Mouse (Mus musculus) heart, embryonic 15.5 days (tissue): ENCODE results near the gene Nuak2. TPM values are rescaled to one million over a fixed set of nuclear protein-coding genes. Genes with fewer than 3 reads are reported as not detected.

Source experiments
- ATAC-seq: fragments of 200-750 bp; cut with Nextera tagmentation; replicated peaks from 2 replicates; pipeline ENCODE4 v1.8.0; 2017; ENCODE audit warnings: low read depth, moderate TSS enrichment; ENCODE audit not compliant: insufficient number of reproducible peaks, insufficient read depth, low FRiP score
- H3K27ac ChIP-seq: fragments of 300-500 bp; sonication (generic); 2 replicates; pipeline ENCODE4 v1.5.1; 2015; ENCODE audit warnings: mild to moderate bottlenecking, inconsistent platforms
- H3K27me3 ChIP-seq: fragments of 300-500 bp; sonication (generic); 2 replicates; pipeline ENCODE4 v1.6.1; 2015; ENCODE audit warnings: inconsistent platforms
- H3K36me3 ChIP-seq: fragments of 300-500 bp; sonication (generic); 2 replicates; pipeline ENCODE4 v1.6.1; 2015; ENCODE audit warnings: mild to moderate bottlenecking, inconsistent platforms
- H3K4me1 ChIP-seq: fragments of 300-500 bp; sonication (generic); replicated peaks from 2 replicates; pipeline ENCODE4 v1.6.1; 2015; ENCODE audit warnings: inconsistent platforms
- H3K4me2 ChIP-seq: fragments of 300-500 bp; sonication (generic); 2 replicates; pipeline ENCODE4 v1.6.1; 2015; ENCODE audit warnings: inconsistent platforms, mild to moderate bottlenecking, moderate library complexity
- H3K4me3 ChIP-seq: fragments of 300-500 bp; sonication (generic); 2 replicates; pipeline ENCODE4 v1.5.1; 2015; ENCODE audit warnings: mild to moderate bottlenecking, inconsistent platforms
- H3K9ac ChIP-seq: fragments of 300-500 bp; sonication (generic); 2 replicates; pipeline ENCODE4 v1.6.1; 2015; ENCODE audit warnings: mild to moderate bottlenecking, inconsistent platforms
- H3K9me3 ChIP-seq: fragments of 300-500 bp; sonication (generic); replicated peaks from 2 replicates; pipeline ENCODE4 v1.6.1; 2016; ENCODE audit warnings: inconsistent platforms
- WGBS: fragments of 180-500 bp; shearing (Covaris S2); methylation state at CpG from one replicate; pipeline ENCODE4 v1.1.7; 2015; ENCODE audit warnings: mixed read lengths; 5-methylcytosine and 5-hydroxymethylcytosine counted together
- polyA plus RNA-seq: library from polyadenylated mRNA; unstranded; fragments of >200 nt; fragmentation: Nextera tagmentation; extraction: Ambion mirVana; gene quantifications from 2 replicates; pipeline ENCODE4 v1.2.1, GENCODE M21; 2015

Gene Nuak2
- polyA plus RNA-seq, 1 experiment from 2014 or later: 3.0 TPM

GRCm38 (mm10) chr1:132312703-132313102 lies 3.2 kb upstream of the Nuak2 start:
- Histone ChIP-seq H3K36me3 (no peaks in the 10 kb centered on the region), H3K9me3 (no peaks in the 10 kb centered on the region), H3K9ac (no peak overlapping the region), H3K27ac (no peak overlapping the region), H3K27me3 (peaks cover 17% of the 10 kb centered on the region; the same call in 1 of the 2 replicates), H3K4me2 (no peak overlapping the region), H3K4me3 (no peak overlapping the region), H3K4me1 (peaks cover 36% of the 10 kb centered on the region)
- WGBS: 61% methylated on average over 3 of the region's 3 CpGs
- no peak for ATAC-seq

- ATAC-seq: no peak
- Histone ChIP-seq H3K4me2 (peak overlapping the region; percentile 99), H3K27ac (no peak overlapping the region), H3K4me1 (peaks cover 44% of the 10 kb centered on the region), H3K4me3 (peak overlapping the region; percentile 69), H3K9me3 (no peaks in the 10 kb centered on the region), H3K36me3 (no peaks in the 10 kb centered on the region), H3K27me3 (peaks cover 9% of the 10 kb centered on the region; the same call in 1 of the 2 replicates), H3K9ac (peak overlapping the region; percentile 62)
- WGBS: 38% methylated on average over 7 of the region's 7 CpGs
Observed at GRCm38 (mm10) chr1:132316625-132316994, 684 bp downstream of the Nuak2 start.

GRCm38 (mm10) chr1:132317413-132317812 lies 1.5 kb downstream of the Nuak2 start:
- no peaks in the 10 kb centered on the region for H3K9me3 ChIP-seq
- peaks cover 39% of the 10 kb centered on the region for H3K4me1 ChIP-seq
- H3K9ac ChIP-seq: no peak overlapping the region
- ATAC-seq: no peak
- peak overlapping the region; percentile 69; the same call in 1 of the 2 replicates for H3K4me3 ChIP-seq
- 67% methylated on average over 4 of the region's 4 CpGs for WGBS
- peak overlapping the region; percentile 99 for H3K4me2 ChIP-seq
- H3K27me3 ChIP-seq: peaks cover 9% of the 10 kb centered on the region; the same call in 1 of the 2 replicates
- H3K36me3 ChIP-seq: no peaks in the 10 kb centered on the region
- H3K27ac ChIP-seq: no peak overlapping the region; the same call in 1 of the 2 replicates

GRCm38 (mm10) chr1:132317894-132318863 lies 2.3 kb downstream of the Nuak2 start:
- no peak overlapping the region; the same call in 1 of the 2 replicates for H3K27ac ChIP-seq
- no peaks in the 10 kb centered on the region for H3K9me3 ChIP-seq
- ATAC-seq: no peak
- H3K27me3 ChIP-seq: peaks cover 9% of the 10 kb centered on the region; the same call in 1 of the 2 replicates
- peaks cover 43% of the 10 kb centered on the region for H3K4me1 ChIP-seq
- H3K9ac ChIP-seq: no peak overlapping the region
- 49% methylated on average over 8 of the region's 8 CpGs for WGBS
- H3K36me3 ChIP-seq: no peaks in the 10 kb centered on the region
- H3K4me2 ChIP-seq: peak overlapping the region; percentile 99; the same call in 1 of the 2 replicates
- H3K4me3 ChIP-seq: no peak overlapping the region

GRCm38 (mm10) chr1:132319242-132319641 lies 3.3 kb downstream of the Nuak2 start:
- Histone ChIP-seq H3K9me3 (no peaks in the 10 kb centered on the region), H3K4me1 (peaks cover 43% of the 10 kb centered on the region), H3K27ac (0 out of 2 replicates have a peak overlapping the region, but pooled peaks have one; percentile 3), H3K4me2 (no peak overlapping the region), H3K27me3 (peaks cover 9% of the 10 kb centered on the region; the same call in 1 of the 2 replicates), H3K9ac (no peak overlapping the region), H3K4me3 (no peak overlapping the region), H3K36me3 (no peaks in the 10 kb centered on the region)
- no peak for ATAC-seq
- 44% methylated on average over 5 of the region's 5 CpGs for WGBS

GRCm38 (mm10) chr1:132321821-132322580 lies 6.1 kb downstream of the Nuak2 start:
- no peak overlapping the region for H3K4me2 ChIP-seq
- ATAC-seq: no peak
- H3K9ac ChIP-seq: 0 out of 2 replicates have a peak overlapping the region, but pooled peaks have one; percentile 13
- H3K27me3 ChIP-seq: 0 out of 2 replicates have a peak, but pooled peaks cover 5% of the 10 kb centered on the region
- no peak overlapping the region for H3K4me3 ChIP-seq
- peaks cover 31% of the 10 kb centered on the region for H3K4me1 ChIP-seq
- H3K9me3 ChIP-seq: no peaks in the 10 kb centered on the region
- WGBS: 65% methylated on average over 7 of the region's 7 CpGs
- no peak overlapping the region for H3K27ac ChIP-seq
- no peaks in the 10 kb centered on the region for H3K36me3 ChIP-seq

- Histone ChIP-seq H3K4me3 (no peak overlapping the region), H3K27ac (no peak overlapping the region), H3K9ac (0 out of 2 replicates have a peak overlapping the region, but pooled peaks have one; percentile 13), H3K27me3 (no peaks in the 10 kb centered on the region), H3K4me1 (peaks cover 31% of the 10 kb centered on the region), H3K4me2 (no peak overlapping the region), H3K9me3 (no peaks in the 10 kb centered on the region), H3K36me3 (no peaks in the 10 kb centered on the region)
- WGBS: 41% methylated on average over 13 of the region's 13 CpGs
- no peak for ATAC-seq
Observed at GRCm38 (mm10) chr1:132322711-132323542, 7.0 kb downstream of the Nuak2 start.

GRCm38 (mm10) chr1:132326777-132327176 lies 10.9 kb downstream of the Nuak2 start:
- Histone ChIP-seq H3K9ac (no peak overlapping the region), H3K4me1 (peaks cover 13% of the 10 kb centered on the region), H3K27ac (no peak overlapping the region), H3K4me3 (no peak overlapping the region), H3K9me3 (no peaks in the 10 kb centered on the region), H3K27me3 (0 out of 2 replicates have a peak, but pooled peaks cover 2% of the 10 kb centered on the region), H3K4me2 (no peak overlapping the region), H3K36me3 (no peaks in the 10 kb centered on the region)
- ATAC-seq: no peak
- WGBS: 55% methylated on average over 9 of the region's 9 CpGs

GRCm38 (mm10) chr1:132327477-132327876 lies 11.6 kb downstream of the Nuak2 start:
- peaks cover 10% of the 10 kb centered on the region for H3K4me1 ChIP-seq
- no peak overlapping the region for H3K27ac ChIP-seq
- H3K9ac ChIP-seq: no peak overlapping the region
- H3K36me3 ChIP-seq: no peaks in the 10 kb centered on the region
- no peak overlapping the region for H3K4me2 ChIP-seq
- 53% methylated on average over 17 of the region's 17 CpGs for WGBS
- ATAC-seq: no peak
- 0 out of 2 replicates have a peak, but pooled peaks cover 2% of the 10 kb centered on the region for H3K27me3 ChIP-seq
- no peak overlapping the region for H3K4me3 ChIP-seq
- no peaks in the 10 kb centered on the region for H3K9me3 ChIP-seq

- Histone ChIP-seq H3K4me2 (no peak overlapping the region), H3K4me3 (no peak overlapping the region), H3K27ac (no peak overlapping the region), H3K9ac (no peak overlapping the region), H3K36me3 (no peaks in the 10 kb centered on the region), H3K9me3 (no peaks in the 10 kb centered on the region), H3K4me1 (peaks cover 11% of the 10 kb centered on the region), H3K27me3 (0 out of 2 replicates have a peak, but pooled peaks cover 2% of the 10 kb centered on the region)
- WGBS: 83% methylated on average over 3 of the region's 3 CpGs
- ATAC-seq: no peak
Observed at GRCm38 (mm10) chr1:132328565-132328964, 12.6 kb downstream of the Nuak2 start.
